Mouse (Mus musculus) left cerebral cortex, adult 18-20 months (tissue): Measurements from ENCODE around the gene Mmel1. TPM values are rescaled to one million over a fixed set of nuclear protein-coding genes. Genes with fewer than 3 reads are reported as not detected.

Experiments used
- DNase-seq, 2 experiments: peaks; one replicate each; pipeline ENCODE4 v3.0.0; 2021 to 2022; ENCODE audit warnings: low spot score in 2 of 2, mixed read lengths in 1 of 2
- long read RNA-seq, 2 experiments: library from polyadenylated mRNA; stranded (forward); transcript quantifications; one replicate each; pipeline ENCODE4 v2.0.0; 2021
- total RNA-seq, 2 experiments: library from RNA; stranded (reverse); gene quantifications; 2 replicates each; pipeline ENCODE4 v1.2.3; 2021

The Mmel1 gene
- under 1 TPM; 0.60 to 0.70 TPM for total RNA-seq
- long read RNA-seq, experiment 1 = 0 reads
- long read RNA-seq, experiment 2, partial matches to known transcripts = 0 of 2 reads
- long read RNA-seq, experiment 2, other reads (novel, unspliced or antisense) = 2 of 2 reads

DNA sequence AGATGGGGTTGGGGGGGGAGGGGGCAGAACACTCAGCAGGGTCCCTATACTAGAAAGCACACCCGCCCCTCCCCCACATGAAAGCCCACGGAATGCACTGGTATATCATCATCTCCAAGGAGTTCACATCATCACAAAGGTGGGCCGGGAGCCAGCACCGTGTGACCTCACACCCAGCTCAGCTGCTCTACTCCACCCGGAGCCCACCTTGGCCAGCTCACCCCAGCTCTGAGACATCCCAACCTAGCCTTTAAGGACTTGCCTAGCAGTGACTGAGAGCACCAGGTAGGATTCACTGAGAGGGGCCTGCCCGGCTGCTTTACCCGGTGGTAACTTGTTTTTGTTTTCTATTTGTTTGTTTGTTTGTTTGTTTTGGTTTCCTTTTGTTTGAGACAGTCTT is at the start of gene Mmel1:
Mmel1 (plus strand) TSS at position 146 of the 400 bp plus-strand sequence.
- DNase-seq = no peak

GRCm38 (mm10) chr4:154825662-154826061 is 43.7 kb upstream of the Mmel1 start:
- peak; percentile 40 to 51 for DNase-seq

- no peak for DNase-seq
These were observed 43.2 kb upstream of the Mmel1 start for GRCm38 (mm10) chr4:154826224-154826623.

DNA sequence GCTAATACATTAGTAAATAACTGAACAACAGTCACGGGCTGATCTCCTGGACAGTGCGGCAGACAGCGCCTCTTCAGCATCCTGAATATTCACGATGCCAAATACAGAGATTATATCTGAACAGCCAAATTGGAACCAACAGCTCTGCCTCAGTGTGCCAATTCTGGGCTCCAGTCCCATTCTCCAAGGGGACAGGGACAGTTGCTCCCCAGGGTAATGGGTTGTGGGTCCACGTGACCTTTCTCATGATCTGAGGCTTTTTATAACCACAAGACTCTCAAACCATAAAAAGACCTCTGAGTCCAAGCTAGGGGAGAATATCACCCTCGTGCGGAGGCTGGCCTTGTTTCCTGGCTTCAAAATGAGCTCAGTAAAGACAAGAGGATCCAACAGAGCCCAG is 42.2 kb upstream of the Mmel1 start:
- DNase-seq = no peak

GRCm38 (mm10) chr4:154827861-154828610 is 41.3 kb upstream of the Mmel1 start:
- DNase-seq = no peak

DNA sequence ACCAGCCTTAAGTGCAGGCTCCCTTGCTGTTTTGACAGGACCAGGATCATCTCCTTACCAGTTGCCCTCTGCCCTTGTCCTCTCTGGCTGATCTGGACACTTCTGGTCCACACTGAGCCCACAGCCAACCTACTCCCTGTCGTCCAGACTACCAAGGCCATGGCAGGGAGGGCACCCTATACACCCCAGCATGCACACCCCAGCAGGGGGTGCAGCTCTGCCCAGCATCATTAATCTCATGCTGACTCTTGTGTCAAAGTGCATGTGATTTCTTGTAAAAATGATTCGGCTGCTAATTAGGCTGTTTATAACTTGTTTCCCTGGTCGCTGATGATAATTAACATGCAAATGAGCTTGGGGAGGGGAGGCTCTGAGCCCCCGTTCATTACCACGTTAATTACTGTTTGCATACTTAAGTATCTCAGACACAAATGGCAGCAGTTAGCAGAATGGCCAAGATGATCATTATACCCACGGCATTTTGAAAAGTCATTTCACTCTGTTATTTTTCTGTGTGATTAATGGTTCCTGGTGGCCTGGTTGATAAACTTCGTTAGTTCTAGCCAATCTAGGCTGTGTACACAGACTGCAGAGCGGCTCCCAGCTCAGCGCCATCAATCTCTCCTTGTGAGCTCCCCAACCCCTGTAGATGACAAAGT is 37.3 kb upstream of the Mmel1 start:
- no peak for DNase-seq

GRCm38 (mm10) chr4:154836183-154836915 is 33.0 kb upstream of the Mmel1 start:
- DNase-seq = no peak

- peak; percentile 53 to 68 for DNase-seq
These were observed 32.2 kb upstream of the Mmel1 start, which contains the start of gene Ttc34 for GRCm38 (mm10) chr4:154837170-154837569. Ttc34 (plus strand) TSS chr4:154837459.

DNA sequence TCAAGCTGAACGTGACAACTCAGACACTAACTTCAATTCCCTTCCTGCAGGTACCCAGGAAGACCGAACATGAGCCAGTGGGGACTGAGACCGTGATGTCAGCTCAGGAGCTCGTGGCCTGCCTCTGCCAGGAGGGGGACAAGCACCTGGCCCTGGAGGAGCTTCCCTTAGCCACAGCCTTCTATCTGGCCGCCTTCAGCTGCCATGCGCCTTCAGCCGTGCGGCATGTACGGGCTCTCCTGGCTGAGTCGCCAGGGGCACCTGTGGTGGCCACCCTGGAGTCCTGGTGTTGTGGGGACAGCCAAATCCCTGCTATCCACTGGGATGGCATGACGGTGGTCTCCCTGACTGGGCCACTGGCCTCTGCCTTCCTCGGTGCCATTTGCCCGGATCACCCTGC is 30.6 kb upstream of the Mmel1 start:
- DNase-seq = no peak

DNA sequence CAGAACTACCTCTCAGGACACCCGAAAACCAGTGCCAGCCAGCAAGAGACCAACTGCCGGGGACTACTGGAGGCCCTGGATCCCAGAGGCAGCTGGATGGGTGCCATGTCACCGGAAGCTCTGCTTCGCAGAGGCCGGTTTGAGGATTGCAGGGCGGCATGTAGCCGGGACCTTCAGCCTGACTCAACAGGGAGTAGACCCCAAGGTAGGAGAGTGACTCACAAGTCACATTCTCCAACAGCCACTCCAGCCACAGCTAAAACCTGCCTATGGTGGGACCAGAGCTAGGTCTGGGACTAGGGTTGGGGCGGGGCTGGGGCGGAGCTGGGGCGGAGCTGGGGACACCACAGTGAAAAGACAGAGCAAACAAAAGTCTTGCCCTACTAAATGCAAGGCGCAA is 30.0 kb upstream of the Mmel1 start:
- no peak for DNase-seq

- no peak for DNase-seq
These were observed 16.7 kb upstream of the Mmel1 start for GRCm38 (mm10) chr4:154852696-154853095.

GRCm38 (mm10) chr4:154853881-154854280 is 15.5 kb upstream of the Mmel1 start:
- no peak for DNase-seq

DNA sequence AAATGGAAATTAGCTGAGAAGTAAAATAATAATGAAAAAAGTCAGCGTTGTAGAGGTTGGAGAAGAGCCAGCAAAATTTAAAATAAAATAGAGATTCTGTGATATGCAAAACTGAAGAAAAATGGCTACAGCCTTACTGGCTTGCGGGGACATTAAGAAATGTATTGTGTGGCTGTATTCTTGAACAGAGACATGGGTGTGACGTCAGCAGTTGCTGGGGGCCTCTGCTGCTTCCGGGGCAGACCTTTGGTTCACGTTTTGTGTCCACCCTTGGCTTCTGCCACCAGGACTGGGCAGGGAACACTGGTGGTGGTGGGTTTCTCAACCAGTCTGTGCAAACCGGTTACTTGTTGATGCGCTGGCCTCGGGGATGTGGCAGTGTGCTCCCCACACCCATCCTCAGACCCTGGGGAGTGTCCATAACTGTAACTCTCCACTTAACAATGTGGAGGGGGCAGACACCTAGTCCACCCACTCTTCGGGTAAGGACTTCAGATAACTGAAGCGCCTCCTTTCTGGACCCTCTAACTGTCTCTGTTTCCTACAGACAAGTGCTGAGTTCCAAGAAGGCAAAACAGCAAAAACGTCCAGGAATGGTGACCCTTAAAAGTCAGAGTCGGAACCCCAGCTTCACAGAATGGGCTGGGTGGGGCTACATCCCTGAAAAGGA is 14.6 kb upstream of the Mmel1 start:
- DNase-seq = peak in 1 of 2 experiments; percentile 2

GRCm38 (mm10) chr4:154855721-154856479 is 13.5 kb upstream of the Mmel1 start:
- peak; percentile 88 to 95 for DNase-seq

DNA sequence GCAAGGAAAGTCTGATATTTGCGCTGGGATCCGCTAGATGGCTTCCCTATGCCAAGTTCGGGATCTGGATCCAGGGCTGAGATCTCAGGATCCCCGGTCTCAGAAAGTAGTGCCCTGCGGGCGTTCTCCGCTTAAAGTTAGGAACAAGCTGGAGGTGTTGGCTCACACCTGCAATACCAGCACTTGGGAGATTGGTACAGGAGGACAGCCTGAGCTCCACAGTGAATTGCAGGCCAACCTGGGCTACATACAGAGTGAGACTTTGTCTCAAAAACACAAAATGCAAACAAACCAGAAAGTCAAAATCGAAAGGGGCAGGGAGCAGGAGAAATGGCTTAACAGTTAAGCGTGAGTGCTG is 12.9 kb upstream of the Mmel1 start:
- DNase-seq = no peak

DNA sequence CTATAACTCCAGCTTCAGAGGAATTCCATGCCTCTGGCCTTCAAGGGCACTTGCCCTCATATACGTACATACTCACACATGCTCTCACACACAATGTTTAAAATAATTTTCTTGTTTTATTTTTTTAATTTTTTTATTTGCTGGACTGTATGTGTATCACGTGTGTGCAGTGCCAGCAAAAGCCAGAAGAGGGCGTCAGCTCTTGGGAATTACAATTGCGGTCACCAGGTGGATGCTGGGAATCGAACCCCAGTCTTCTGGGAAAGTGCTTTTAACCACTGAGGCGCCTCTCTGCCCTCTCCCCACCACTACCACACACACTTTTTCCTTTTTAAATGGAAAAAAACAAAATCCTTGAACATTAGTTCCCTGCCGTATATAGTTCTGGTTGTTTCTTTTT is 12.5 kb upstream of the Mmel1 start:
- peak in 1 of 2 experiments; percentile 2 for DNase-seq

GRCm38 (mm10) chr4:154857366-154858240 is 11.8 kb upstream of the Mmel1 start:
- DNase-seq = peak in 1 of 2 experiments; percentile 1

GRCm38 (mm10) chr4:154858601-154859000 is 10.8 kb upstream of the Mmel1 start:
- no peak for DNase-seq

GRCm38 (mm10) chr4:154861967-154862366 is 7.4 kb upstream of the Mmel1 start:
- DNase-seq = no peak
